12 mouse cellular contexts compared by ENCODE assay signal in the genomic region with DNA sequence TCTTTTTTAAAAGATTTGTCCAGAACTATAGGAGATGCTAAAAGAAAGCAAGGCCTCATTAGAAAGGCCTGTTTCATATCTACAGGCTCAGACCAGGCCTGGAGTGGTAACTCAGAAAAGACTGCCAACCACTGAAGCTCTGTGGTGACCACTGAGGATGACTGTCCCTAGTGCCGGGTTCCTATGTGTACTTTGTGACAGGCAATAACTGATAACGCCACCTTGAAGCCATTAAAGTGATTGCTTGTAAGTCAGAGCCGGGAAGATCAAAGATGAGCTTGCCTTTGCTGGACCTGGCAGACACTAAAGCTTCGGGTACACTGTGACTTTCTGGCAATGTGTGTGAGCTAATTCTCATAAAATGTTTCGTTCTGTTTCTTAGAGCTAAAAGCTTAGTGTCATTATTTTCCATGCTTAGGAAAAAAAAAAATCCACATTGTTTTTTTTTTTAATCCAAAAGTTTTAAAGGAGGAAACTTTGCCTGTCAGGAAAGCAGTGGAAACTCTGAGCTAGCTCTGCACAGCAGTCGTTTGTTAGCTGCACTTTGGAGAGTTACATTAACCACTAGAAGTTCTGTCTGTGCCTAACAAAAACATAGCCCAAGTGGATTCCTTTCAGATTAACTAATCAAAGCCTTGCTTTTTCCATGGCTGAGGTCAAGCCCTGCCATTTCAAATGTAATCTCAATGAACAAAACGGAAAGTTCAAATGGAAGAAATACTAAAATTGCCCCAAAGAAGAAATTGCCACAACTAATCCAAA. TPM values are rescaled to one million over a fixed set of nuclear protein-coding genes. Genes with fewer than 3 reads are reported as not detected.
A peak's percentile ranks its signal among the peaks of the same experiment; 100 is the strongest.
DNase-seq lines count a peak whose midpoint lies in the region; ATAC-seq and TF ChIP-seq lines count a peak whose summit lies in the region.
"Had no signal": no experiment of that assay in that cellular context is flagged by ENCODE, and none has a peak within 500 bp of the region (broad histone marks: within the 10 kb centered on the region; RNA-seq: fewer than 3 reads in every experiment).

No protein-coding gene starts in this region.

- TF ChIP-seq EP300 in stomach, postnatal 0 days (optimal IDR thresholded peaks at IDR 0.05), result no peak

- no peak for ATAC-seq in stomach, postnatal 0 days (ENCODE audit: low FRiP score, low TSS enrichment)
- ATAC-seq: liver, embryonic 12.5 days had no signal

- no peaks in the 10 kb centered on the region for H3K36me3 ChIP-seq in heart, embryonic 10.5 days
- H3K36me3 ChIP-seq in testis, adult 2 months (ENCODE audit: control insufficient read depth, insufficient read depth, low read length), result no peaks in the 10 kb centered on the region
- peaks cover 9% of the 10 kb centered on the region; the same call in 1 of the 2 replicates for H3K36me3 ChIP-seq in limb, embryonic 10.5 days
- no peaks in the 10 kb centered on the region for H3K36me3 ChIP-seq in stomach, postnatal 0 days (ENCODE audit: control insufficient read depth, insufficient read depth, low read length)
- H3K36me3 ChIP-seq: liver, embryonic 12.5 days had no signal

- no peaks in the 10 kb centered on the region for H3K27me3 ChIP-seq in heart, embryonic 10.5 days (ENCODE audit: insufficient read depth, poor library complexity, severe bottlenecking)
- no peaks in the 10 kb centered on the region for H3K27me3 ChIP-seq in testis, adult 2 months (ENCODE audit: control insufficient read depth, insufficient read depth, low read length)
- no peaks in the 10 kb centered on the region for H3K27me3 ChIP-seq in limb, embryonic 10.5 days (ENCODE audit: low read depth, poor library complexity, severe bottlenecking)
- no peaks in the 10 kb centered on the region for H3K27me3 ChIP-seq in stomach, postnatal 0 days (ENCODE audit: control insufficient read depth, insufficient read depth, low read length)
- H3K27me3 ChIP-seq: liver, embryonic 12.5 days had no signal

- TF ChIP-seq CTCF in testis, adult 2 months (IDR thresholded peaks at IDR 0.05; ENCODE audit: control insufficient read depth, insufficient read depth, insufficient replicate concordance, low read depth, low read length), result no peak
- TF ChIP-seq CTCF in stomach, postnatal 0 days (IDR thresholded peaks at IDR 0.05; ENCODE audit: low read depth), result no peak

- TF ChIP-seq POLR2A in testis, adult 2 months (IDR thresholded peaks at IDR 0.05; ENCODE audit: control insufficient read depth, low read depth, low read length), result no peak

- no peak overlapping the region for H3K4me3 ChIP-seq in heart, embryonic 10.5 days
- H3K4me3 ChIP-seq in testis, adult 2 months (ENCODE audit: control insufficient read depth, low read depth, low read length), result no peak overlapping the region
- peak overlapping the region; percentile 13; the same call in 1 of the 2 replicates for H3K4me3 ChIP-seq in limb, embryonic 10.5 days
- peak overlapping the region; percentile 27 for H3K4me3 ChIP-seq in stomach, postnatal 0 days (ENCODE audit: low read depth, low read length)
- H3K4me3 ChIP-seq: erythroblast, embryonic 14.5 days; liver, embryonic 12.5 days had no signal

- H3K4me1 ChIP-seq in heart, embryonic 10.5 days, result 0 out of 2 replicates have a peak, but pooled peaks cover 4% of the 10 kb centered on the region
- no peaks in the 10 kb centered on the region for H3K4me1 ChIP-seq in testis, adult 2 months (ENCODE audit: control insufficient read depth, insufficient read depth, low read length)
- H3K4me1 ChIP-seq in limb, embryonic 10.5 days, result peaks cover 22% of the 10 kb centered on the region
- H3K4me1 ChIP-seq in stomach, postnatal 0 days (replicated peaks; ENCODE audit: control insufficient read depth, insufficient read depth), result no peaks in the 10 kb centered on the region
- H3K4me1 ChIP-seq: liver, embryonic 12.5 days had no signal

- WGBS in heart, embryonic 10.5 days, result 14% methylated on average over 7 of the region's 7 CpGs
- WGBS in limb, embryonic 10.5 days, result 11% methylated on average over 7 of the region's 7 CpGs
- WGBS in stomach, postnatal 0 days, result 9% methylated on average over 7 of the region's 7 CpGs

- DNase-seq in heart, embryonic 10.5 days (ENCODE audit: low spot score), result no peak
- DNase-seq in heart, postnatal 4 days, result no peak
- no peak for DNase-seq in testis, postnatal 14 days (ENCODE audit: low spot score)
- DNase-seq in limb, embryonic 10.5 days (ENCODE audit: low spot score), result no peak
- DNase-seq in stomach, postnatal 0 days (ENCODE audit: low spot score), result no peak
- no peak for DNase-seq in right cerebral cortex, postnatal 10 days (ENCODE audit: low spot score in 2 of 2)
- no peak for DNase-seq in gastrocnemius, adult 8-10 months (ENCODE audit: low spot score in 2 of 2)
- DNase-seq: kidney, postnatal 10 days; thymus, postnatal 4 days had no signal

- peak overlapping the region; percentile 47 for H3K4me2 ChIP-seq in stomach, postnatal 0 days (replicated peaks; ENCODE audit: low read depth)
- H3K4me2 ChIP-seq: liver, embryonic 12.5 days had no signal

- peak overlapping the region; percentile 84 for H3K27ac ChIP-seq in heart, embryonic 10.5 days
- H3K27ac ChIP-seq in testis, adult 2 months (ENCODE audit: control insufficient read depth, insufficient read depth, low read depth, low read length), result peak overlapping the region; percentile 13; the same call in 1 of the 2 replicates
- H3K27ac ChIP-seq in limb, embryonic 10.5 days, result peak overlapping the region; percentile 30; the same call in 1 of the 2 replicates
- peak overlapping the region; percentile 78 for H3K27ac ChIP-seq in stomach, postnatal 0 days (replicated peaks)
- H3K27ac ChIP-seq: liver, embryonic 12.5 days had no signal

- H3K9me3 ChIP-seq in heart, embryonic 10.5 days, result no peaks in the 10 kb centered on the region
- H3K9me3 ChIP-seq in limb, embryonic 10.5 days (replicated peaks), result no peaks in the 10 kb centered on the region
- H3K9me3 ChIP-seq in stomach, postnatal 0 days (ENCODE audit: control insufficient read depth, low read length), result no peaks in the 10 kb centered on the region
- H3K9me3 ChIP-seq: liver, embryonic 12.5 days had no signal

- peak overlapping the region; percentile 51 for H3K9ac ChIP-seq in stomach, postnatal 0 days (ENCODE audit: low read length)
- H3K9ac ChIP-seq: liver, embryonic 12.5 days had no signal

RNA-seq across cellular contexts. Expression of gene Col3a1, which starts 4.6 kb away (rescaled TPM):
- 305 and 439 TPM in 2 replicates for polyA plus RNA-seq in heart, embryonic 10.5 days (2016; fragmentation: Nextera tagmentation; extraction: Ambion mirVana)
- total RNA-seq in heart, postnatal 4 days (2021), result 1,000 to 10,000 TPM; 1,443 to 1,651 TPM
- 16.0 and 16.8 TPM in 2 replicates for polyA plus RNA-seq in testis, adult 2 months (2012; rRNA removed)
- 348 and 463 TPM in 2 replicates for polyA plus RNA-seq in limb, embryonic 10.5 days (2016; fragmentation: Nextera tagmentation; extraction: Ambion mirVana)
- 1,202 and 1,254 TPM in 2 replicates for polyA plus RNA-seq in stomach, postnatal 0 days (2015; fragmentation: Nextera tagmentation; extraction: Ambion mirVana)
- 10 to 100 TPM; 24.4 to 70.8 (median 36.4) TPM for total RNA-seq in gastrocnemius, adult 8-10 months (2022)

Comparison
In these comparisons a context has a peak if more than half of its experiments do, and no peak if none do; other contexts are left out.
1. H3K27ac ChIP-seq: peak in every context shown above with its lines; median percentile 84 in heart, embryonic 10.5 days; 78 in stomach, postnatal 0 days; 30 in limb, embryonic 10.5 days; 13 in testis, adult 2 months.
2. H3K4me3 ChIP-seq: peak in limb, embryonic 10.5 days (single experiment) and stomach, postnatal 0 days (single experiment); none in heart, embryonic 10.5 days (single experiment) and testis, adult 2 months (single experiment).
3. RNA of gene Col3a1, which starts 4.6 kb away (polyA plus RNA-seq): 1,202 to 1,254 TPM in stomach, postnatal 0 days, 348 to 463 TPM in limb, embryonic 10.5 days and 305 to 439 TPM in heart, embryonic 10.5 days; 16.0 to 16.8 TPM in testis, adult 2 months; every median in the first group is over 10 times any median in the second.